In genomic region chr9:114576001-114576400, GRCm38 (mm10) we compare ENCODE assay signal across 27 mouse cellular contexts. TPM values are rescaled to one million over a fixed set of nuclear protein-coding genes. Genes with fewer than 3 reads are reported as not detected.
DNase-seq lines count a peak whose midpoint lies in the region; ATAC-seq and TF ChIP-seq lines count a peak whose summit lies in the region.
"Had no signal": no experiment of that assay in that cellular context is flagged by ENCODE, and none has a peak within 500 bp of the region (broad histone marks: within the 10 kb centered on the region; RNA-seq: fewer than 3 reads in every experiment).

No protein-coding gene starts in this region.

- no peaks in the 10 kb centered on the region for H3K4me1 ChIP-seq in liver, postnatal 0 days (ENCODE audit: insufficient read depth)
- peaks cover 7% of the 10 kb centered on the region for H3K4me1 ChIP-seq in liver, embryonic 11.5 days (replicated peaks; ENCODE audit: control insufficient read depth, insufficient read depth, low read length)
- H3K4me1 ChIP-seq: heart, embryonic 10.5 days; hindbrain, embryonic 12.5 days; hindbrain, embryonic 15.5 days had no signal

- intact Hi-C loops in left cerebral cortex, postnatal 10 days (cut with DNase I): no loop called here

- ATAC-seq in liver, postnatal 0 days: peak; percentile 27; the same call in 1 of the 2 replicates
- ATAC-seq in liver, embryonic 11.5 days (replicated peaks; ENCODE audit: low FRiP score): no peak
- peak; percentile 48 for ATAC-seq in granulocyte monocyte progenitor cell, adult 5-6 weeks (replicated peaks; ENCODE audit: poor library complexity, severe bottlenecking)
- ATAC-seq: activated CD4-positive, CD25-positive, alpha-beta regulatory T cell, adult 4 months; forebrain, embryonic 14.5 days; forebrain, postnatal 0 days had no signal

- no peak overlapping the region for H3K4me3 ChIP-seq in liver, postnatal 0 days (ENCODE audit: low read depth, low read length)
- no peak overlapping the region for H3K4me3 ChIP-seq in liver, embryonic 11.5 days (ENCODE audit: low read depth, low read length)
- H3K4me3 ChIP-seq: gastrocnemius, adult 2 months; heart, adult 2 months; heart, embryonic 10.5 days; hindbrain, embryonic 12.5 days; hindbrain, embryonic 15.5 days had no signal

- H3K27ac ChIP-seq in liver, postnatal 0 days (ENCODE audit: low read depth): no peak overlapping the region
- no peak overlapping the region for H3K27ac ChIP-seq in liver, embryonic 11.5 days (ENCODE audit: low read depth, low read length)
- H3K27ac ChIP-seq: gastrocnemius, adult 2 months; heart, adult 2 months; heart, embryonic 10.5 days; hindbrain, embryonic 12.5 days; hindbrain, embryonic 15.5 days had no signal

- TF ChIP-seq CTCF in liver, postnatal 0 days (IDR thresholded peaks at IDR 0.05; ENCODE audit: low read depth): no peak

- no peak overlapping the region for H3K4me2 ChIP-seq in liver, postnatal 0 days (ENCODE audit: low read depth, low read length)
- H3K4me2 ChIP-seq in liver, embryonic 11.5 days: no peak overlapping the region
- H3K4me2 ChIP-seq: hindbrain, embryonic 12.5 days; hindbrain, embryonic 15.5 days had no signal

- H3K36me3 ChIP-seq in liver, postnatal 0 days (replicated peaks; ENCODE audit: insufficient read depth, low read length): no peaks in the 10 kb centered on the region
- no peaks in the 10 kb centered on the region for H3K36me3 ChIP-seq in liver, embryonic 11.5 days (ENCODE audit: control insufficient read depth, insufficient read depth, low read length)
- H3K36me3 ChIP-seq: heart, embryonic 10.5 days; hindbrain, embryonic 12.5 days; hindbrain, embryonic 15.5 days had no signal

- TF ChIP-seq EP300 in liver, postnatal 0 days (IDR thresholded peaks at IDR 0.05; ENCODE audit: low read depth): no peak

- no peak for DNase-seq in liver, postnatal 0 days
- DNase-seq in liver, embryonic 11.5 days (ENCODE audit: low spot score): no peak
- DNase-seq in 416B (ENCODE audit: low read depth): peak; percentile 55
- no peak for DNase-seq in kidney, adult 18-20 months
- no peak for DNase-seq in left cerebral cortex, postnatal 10 days (ENCODE audit: extremely low spot score in 1 of 2, low spot score in 2 of 2)
- DNase-seq: adrenal gland, adult 8-10 months; adrenal gland, postnatal 25 days; cerebellum, adult 11-12 months; cerebellum, adult 8-10 months; cerebellum, postnatal 10 days; cerebellum, postnatal 36 days; embryo, embryonic 11 days; forebrain, postnatal 0 days; gastrocnemius, adult 2 months; gastrocnemius, postnatal 25 days; heart, adult 2 months had no signal

- no peaks in the 10 kb centered on the region for H3K9me3 ChIP-seq in liver, postnatal 0 days (ENCODE audit: low read length)
- no peaks in the 10 kb centered on the region for H3K9me3 ChIP-seq in liver, embryonic 11.5 days (ENCODE audit: control insufficient read depth, low read length)
- H3K9me3 ChIP-seq: heart, embryonic 10.5 days; hindbrain, embryonic 12.5 days; hindbrain, embryonic 15.5 days had no signal

- H3K27me3 ChIP-seq in liver, postnatal 0 days (ENCODE audit: insufficient read depth, low read length): no peaks in the 10 kb centered on the region
- H3K27me3 ChIP-seq in liver, embryonic 11.5 days (replicated peaks; ENCODE audit: control insufficient read depth, insufficient read depth, low read length): no peaks in the 10 kb centered on the region
- H3K27me3 ChIP-seq: hindbrain, embryonic 12.5 days; hindbrain, embryonic 15.5 days had no signal

- H3K9ac ChIP-seq in liver, postnatal 0 days (replicated peaks): no peak overlapping the region
- H3K9ac ChIP-seq in liver, embryonic 11.5 days (ENCODE audit: low read depth, low read length): no peak overlapping the region
- H3K9ac ChIP-seq: forebrain, postnatal 0 days; hindbrain, embryonic 12.5 days; hindbrain, embryonic 15.5 days had no signal

- WGBS in liver, postnatal 0 days (ENCODE audit: insufficient replicate concordance): 67% methylated on average over 1 of the region's 1 CpGs
- WGBS in liver, embryonic 11.5 days: 78% methylated on average over 1 of the region's 1 CpGs

RNA-seq across cellular contexts. Expression of gene Trim71, which starts 11.8 kb away (rescaled TPM):
- 0.05 and 0.06 TPM in 2 replicates for polyA plus RNA-seq in liver, postnatal 0 days (2015; fragmentation: Nextera tagmentation; extraction: Ambion mirVana)
- polyA plus RNA-seq in liver, embryonic 11.5 days (2014; fragmentation: Nextera tagmentation; extraction: Ambion mirVana): 2.6 and 3.1 TPM in 2 replicates
- total RNA-seq in granulocyte monocyte progenitor cell, adult 5-6 weeks (2014; fragmentation: Nextera tagmentation): not detected in 2 replicates
- not detected in 2 replicates for total RNA-seq in granulocyte monocyte progenitor cell, adult 5-6 weeks (2017)
- under 1 TPM; 0.26 TPM for total RNA-seq in left cerebral cortex, postnatal 10 days (2021)
- total RNA-seq: gastrocnemius, adult 2 months; gastrocnemius, postnatal 25 days; heart, adult 2 months; heart, postnatal 25 days; hematopoietic stem cell, adult 5-6 weeks had no signal
- polyA plus RNA-seq: gonadal fat pad, adult 2 months; heart, adult 2 months; heart, embryonic 14.5 days; heart, postnatal 0 days had no signal
